ENCODE assay signal across 23 mouse cellular contexts in genomic region chr3:109557329-109557728, GRCm38 (mm10).
DNase-seq lines count a peak whose midpoint lies in the region; ATAC-seq and TF ChIP-seq lines count a peak whose summit lies in the region.
"Had no signal": no experiment of that assay in that cellular context is flagged by ENCODE, and none has a peak within 500 bp of the region (broad histone marks: within the 10 kb centered on the region; RNA-seq: fewer than 3 reads in every experiment).

No protein-coding gene starts in this region.

- no peaks in the 10 kb centered on the region for H3K9me3 ChIP-seq in embryonic facial prominence, embryonic 11.5 days (replicated peaks; ENCODE audit: control insufficient read depth, low read length)
- no peaks in the 10 kb centered on the region for H3K9me3 ChIP-seq in embryonic facial prominence, embryonic 10.5 days
- no peaks in the 10 kb centered on the region for H3K9me3 ChIP-seq in stomach, embryonic 14.5 days (ENCODE audit: control insufficient read depth, low read depth, low read length)
- no peaks in the 10 kb centered on the region for H3K9me3 ChIP-seq in stomach, postnatal 0 days (ENCODE audit: control insufficient read depth, low read length)
- H3K9me3 ChIP-seq: embryonic facial prominence, embryonic 13.5 days; forebrain, embryonic 12.5 days; heart, embryonic 15.5 days; hindbrain, embryonic 13.5 days had no signal

- no peaks in the 10 kb centered on the region for H3K27me3 ChIP-seq in embryonic facial prominence, embryonic 11.5 days (ENCODE audit: control insufficient read depth, insufficient read depth, low read length)
- H3K27me3 ChIP-seq in embryonic facial prominence, embryonic 10.5 days (replicated peaks; ENCODE audit: low read depth, poor library complexity, severe bottlenecking) = no peaks in the 10 kb centered on the region
- no peaks in the 10 kb centered on the region for H3K27me3 ChIP-seq in stomach, embryonic 14.5 days (ENCODE audit: control insufficient read depth, insufficient read depth, low read length)
- H3K27me3 ChIP-seq in stomach, postnatal 0 days (ENCODE audit: control insufficient read depth, insufficient read depth, low read length) = no peaks in the 10 kb centered on the region
- H3K27me3 ChIP-seq: embryonic facial prominence, embryonic 13.5 days; forebrain, embryonic 12.5 days; heart, embryonic 15.5 days; hindbrain, embryonic 13.5 days had no signal

- H3K4me2 ChIP-seq in embryonic facial prominence, embryonic 11.5 days (ENCODE audit: low read depth, low read length) = no peak overlapping the region
- H3K4me2 ChIP-seq in stomach, embryonic 14.5 days (replicated peaks; ENCODE audit: low read depth, low read length) = no peak overlapping the region
- no peak overlapping the region for H3K4me2 ChIP-seq in stomach, postnatal 0 days (replicated peaks; ENCODE audit: low read depth)
- H3K4me2 ChIP-seq: embryonic facial prominence, embryonic 13.5 days; forebrain, embryonic 12.5 days; heart, embryonic 11.5 days; heart, embryonic 15.5 days; hindbrain, embryonic 13.5 days had no signal

- no peaks in the 10 kb centered on the region for H3K36me3 ChIP-seq in embryonic facial prominence, embryonic 11.5 days (replicated peaks; ENCODE audit: control insufficient read depth, insufficient read depth, low read depth, low read length)
- H3K36me3 ChIP-seq in embryonic facial prominence, embryonic 10.5 days (replicated peaks) = no peaks in the 10 kb centered on the region
- H3K36me3 ChIP-seq in stomach, embryonic 14.5 days (ENCODE audit: control insufficient read depth, insufficient read depth, low read length) = no peaks in the 10 kb centered on the region
- H3K36me3 ChIP-seq in stomach, postnatal 0 days (ENCODE audit: control insufficient read depth, insufficient read depth, low read length) = no peaks in the 10 kb centered on the region
- H3K36me3 ChIP-seq: embryonic facial prominence, embryonic 13.5 days; forebrain, embryonic 12.5 days; heart, embryonic 15.5 days; hindbrain, embryonic 13.5 days had no signal

- ATAC-seq in embryonic facial prominence, embryonic 11.5 days (replicated peaks; ENCODE audit: insufficient number of reproducible peaks, low FRiP score, low TSS enrichment, low read depth) = 0 out of 2 replicates have a peak, but pooled peaks have one; percentile 29
- 0 out of 2 replicates have a peak, but pooled peaks have one; percentile 23 for ATAC-seq in stomach, embryonic 14.5 days (ENCODE audit: insufficient number of reproducible peaks, insufficient read depth, low FRiP score, low read depth)
- ATAC-seq in stomach, postnatal 0 days (ENCODE audit: low FRiP score, low TSS enrichment) = no peak
- ATAC-seq: CD4-positive, CD25-positive, alpha-beta regulatory T cell, adult 4 months; forebrain, embryonic 16.5 days had no signal

- no peak for TF ChIP-seq POLR2A in lung, adult 2 months (IDR thresholded peaks at IDR 0.05; ENCODE audit: borderline replicate concordance, extremely low read depth, low read depth, low read length)

- 62% methylated on average over 2 of the region's 2 CpGs for WGBS in embryonic facial prominence, embryonic 11.5 days
- WGBS in embryonic facial prominence, embryonic 10.5 days = 65% methylated on average over 2 of the region's 2 CpGs
- 26% methylated on average over 2 of the region's 2 CpGs for WGBS in lung, adult 2 months
- 41% methylated on average over 2 of the region's 2 CpGs for WGBS in stomach, embryonic 14.5 days
- WGBS in stomach, postnatal 0 days = 40% methylated on average over 2 of the region's 2 CpGs

- H3K27ac ChIP-seq in embryonic facial prominence, embryonic 11.5 days (replicated peaks; ENCODE audit: low read depth, low read length) = no peak overlapping the region
- H3K27ac ChIP-seq in embryonic facial prominence, embryonic 10.5 days (replicated peaks) = no peak overlapping the region
- no peak overlapping the region for H3K27ac ChIP-seq in stomach, embryonic 14.5 days (ENCODE audit: low read length)
- no peak overlapping the region for H3K27ac ChIP-seq in stomach, postnatal 0 days (replicated peaks)
- H3K27ac ChIP-seq: embryonic facial prominence, embryonic 13.5 days; forebrain, embryonic 12.5 days; heart, adult 2 months; heart, embryonic 15.5 days; hindbrain, embryonic 13.5 days had no signal

- no peak for TF ChIP-seq EP300 in stomach, postnatal 0 days (optimal IDR thresholded peaks at IDR 0.05)

- no peaks in the 10 kb centered on the region for H3K4me1 ChIP-seq in embryonic facial prominence, embryonic 11.5 days (ENCODE audit: control insufficient read depth, insufficient read depth, low read length)
- peaks cover 4% of the 10 kb centered on the region; the same call in 1 of the 2 replicates for H3K4me1 ChIP-seq in embryonic facial prominence, embryonic 10.5 days
- H3K4me1 ChIP-seq in lung, adult 2 months (ENCODE audit: control insufficient read depth, insufficient read depth, low read length) = 0 out of 2 replicates have a peak, but pooled peaks cover 2% of the 10 kb centered on the region
- H3K4me1 ChIP-seq in stomach, embryonic 14.5 days (ENCODE audit: control insufficient read depth, insufficient read depth, low read length) = 0 out of 2 replicates have a peak, but pooled peaks cover 5% of the 10 kb centered on the region
- no peaks in the 10 kb centered on the region for H3K4me1 ChIP-seq in stomach, postnatal 0 days (replicated peaks; ENCODE audit: control insufficient read depth, insufficient read depth)
- H3K4me1 ChIP-seq: embryonic facial prominence, embryonic 13.5 days; forebrain, embryonic 12.5 days; heart, embryonic 15.5 days had no signal

- no peak for DNase-seq in embryonic facial prominence, embryonic 11.5 days (ENCODE audit: low spot score)
- no peak for DNase-seq in embryonic facial prominence, embryonic 10.5 days (ENCODE audit: low spot score)
- peak; percentile 10 for DNase-seq in lung, postnatal 10 days
- DNase-seq in lung, adult 2 months = no peak
- DNase-seq in stomach, postnatal 0 days (ENCODE audit: low spot score) = no peak
- DNase-seq in heart, postnatal 36 days = no peak
- no peak for DNase-seq in frontal cortex, adult 2 months (ENCODE audit: extremely low spot score in 1 of 2, low spot score in 1 of 2)
- DNase-seq: adrenal gland, postnatal 10 days; B cell, adult 2 months; cerebellum, adult 11 months; cerebellum, adult 8-10 months; cerebellum, postnatal 14 days; embryo, embryonic 11 days; gastrocnemius, postnatal 14 days; heart, adult 2 months had no signal

- H3K9ac ChIP-seq in embryonic facial prominence, embryonic 11.5 days (replicated peaks; ENCODE audit: low read length) = no peak overlapping the region
- H3K9ac ChIP-seq in stomach, embryonic 14.5 days (replicated peaks; ENCODE audit: low read depth, low read length) = no peak overlapping the region
- no peak overlapping the region for H3K9ac ChIP-seq in stomach, postnatal 0 days (ENCODE audit: low read length)
- H3K9ac ChIP-seq: embryonic facial prominence, embryonic 13.5 days; forebrain, embryonic 12.5 days; heart, embryonic 15.5 days; hindbrain, embryonic 13.5 days had no signal

- no peak overlapping the region for H3K4me3 ChIP-seq in embryonic facial prominence, embryonic 11.5 days (ENCODE audit: low read depth, low read length)
- H3K4me3 ChIP-seq in embryonic facial prominence, embryonic 10.5 days = no peak overlapping the region
- no peak overlapping the region for H3K4me3 ChIP-seq in lung, adult 2 months (replicated peaks; ENCODE audit: extremely low read depth, low read depth, low read length)
- no peak overlapping the region for H3K4me3 ChIP-seq in stomach, embryonic 14.5 days (ENCODE audit: low read depth, low read length)
- H3K4me3 ChIP-seq in stomach, postnatal 0 days (ENCODE audit: low read depth, low read length) = no peak overlapping the region
- H3K4me3 ChIP-seq: embryonic facial prominence, embryonic 13.5 days; forebrain, embryonic 12.5 days; heart, adult 2 months; heart, embryonic 15.5 days; hindbrain, embryonic 13.5 days had no signal

- intact Hi-C loops in heart, postnatal 36 days (cut with DNase I) = no loop called here

- no peak for TF ChIP-seq CTCF in lung, adult 2 months (IDR thresholded peaks at IDR 0.05; ENCODE audit: insufficient read depth, low read length)
- no peak for TF ChIP-seq CTCF in stomach, postnatal 0 days (IDR thresholded peaks at IDR 0.05; ENCODE audit: low read depth)
